Mouse (Mus musculus) cerebellum, adult (tissue): Measurements from ENCODE around the gene Hist1h2ae.
"Not testable (repeated sequence)": the region's sequence is repeated elsewhere in the genome, so short reads cannot be mapped to it uniquely, and the experiment has no call there.

Source experiments
- ATAC-seq: cut with Nextera tagmentation; 2 replicates; pipeline ENCODE4 v1.9.2; 2017; ENCODE audit warnings: mild to moderate bottlenecking, moderate library complexity, mixed read lengths; ENCODE audit not compliant: insufficient number of reproducible peaks, low FRiP score, low TSS enrichment

Hist1h2ae gene

DNA sequence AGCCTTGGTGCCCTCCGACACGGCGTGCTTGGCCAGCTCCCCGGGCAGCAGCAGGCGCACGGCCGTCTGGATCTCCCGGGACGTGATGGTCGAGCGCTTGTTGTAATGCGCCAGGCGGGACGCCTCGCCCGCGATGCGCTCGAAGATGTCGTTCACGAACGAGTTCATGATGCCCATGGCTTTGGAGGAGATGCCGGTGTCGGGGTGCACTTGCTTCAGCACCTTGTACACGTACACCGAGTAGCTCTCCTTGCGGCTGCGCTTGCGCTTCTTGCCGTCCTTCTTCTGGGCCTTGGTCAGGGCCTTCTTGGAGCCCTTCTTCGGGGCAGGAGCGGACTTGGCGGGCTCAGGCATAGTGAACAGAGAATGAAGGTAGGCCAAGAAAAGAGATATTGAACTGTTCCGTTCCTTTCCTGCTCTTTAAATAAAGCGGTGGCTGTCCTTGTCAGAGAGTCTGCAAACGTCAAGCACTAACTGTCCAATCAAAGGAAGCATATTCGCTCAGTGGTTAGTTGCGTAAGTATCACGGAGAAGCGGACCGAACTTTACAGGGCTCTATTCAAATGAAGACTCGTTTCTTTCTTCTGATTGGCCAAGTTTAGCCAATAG, 27.9 kb downstream of the Hist1h2ae start, which contains the start of gene Hist1h2bh:
Gene Hist1h2bh, minus strand, starts transcription at position 394 of the 609 bp plus-strand sequence.
- peak; percentile 93 for ATAC-seq

- ATAC-seq, result not testable (repeated sequence)
These were observed 28.6 kb downstream of the Hist1h2ae start for GRCm38 (mm10) chr13:23542225-23542980.

- ATAC-seq, result no peak
These were observed 29.5 kb downstream of the Hist1h2ae start for GRCm38 (mm10) chr13:23541497-23541896.

GRCm38 (mm10) chr13:23539821-23540220, 31.2 kb downstream of the Hist1h2ae start:
- ATAC-seq, result not testable (repeated sequence)

- no peak for ATAC-seq
These were observed 32.8 kb downstream of the Hist1h2ae start for GRCm38 (mm10) chr13:23538249-23538648.

DNA sequence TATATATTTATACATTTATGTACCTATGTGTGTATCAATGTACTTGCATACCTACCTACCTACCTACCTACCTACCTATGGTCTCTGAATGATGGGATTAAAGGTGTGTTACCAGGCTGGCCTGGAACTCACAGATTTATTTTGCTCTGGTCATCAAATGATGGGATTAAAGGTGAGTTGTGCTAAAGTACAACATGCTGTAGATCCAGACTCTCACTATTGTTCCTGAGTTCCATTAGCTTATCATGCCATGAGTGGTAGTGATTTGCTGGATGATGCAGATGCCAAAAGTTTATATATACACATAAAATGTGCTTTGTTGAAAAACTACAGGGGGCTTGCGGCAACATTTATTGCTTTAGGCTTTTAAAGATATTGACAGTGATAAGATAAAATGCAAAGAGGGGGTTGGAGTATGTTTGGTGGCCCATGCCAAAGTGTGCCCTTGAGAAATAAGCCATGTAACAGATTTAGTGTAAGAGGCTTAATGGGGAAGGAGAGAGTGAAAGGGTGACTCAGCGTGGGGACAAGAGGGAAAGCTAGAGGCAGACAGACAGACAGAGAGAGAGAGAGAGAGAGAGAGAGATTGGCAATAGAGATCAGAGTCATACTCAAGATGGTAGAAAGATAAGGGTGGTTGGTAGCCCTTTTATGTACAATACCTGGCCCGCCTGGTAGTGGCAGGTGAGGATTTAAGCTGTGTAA, 33.9 kb downstream of the Hist1h2ae start:
- ATAC-seq, result no peak

- ATAC-seq, result no peak
These were observed 34.8 kb downstream of the Hist1h2ae start for GRCm38 (mm10) chr13:23536076-23536822.

- ATAC-seq, result peak; percentile 87
These were observed 35.6 kb downstream of the Hist1h2ae start, which contains the start of gene Hist1h3g for GRCm38 (mm10) chr13:23535137-23536075. TSS of gene Hist1h3g (plus strand) at chr13:23535422.

GRCm38 (mm10) chr13:23534368-23535131, 36.5 kb downstream of the Hist1h2ae start:
- no peak for ATAC-seq

DNA sequence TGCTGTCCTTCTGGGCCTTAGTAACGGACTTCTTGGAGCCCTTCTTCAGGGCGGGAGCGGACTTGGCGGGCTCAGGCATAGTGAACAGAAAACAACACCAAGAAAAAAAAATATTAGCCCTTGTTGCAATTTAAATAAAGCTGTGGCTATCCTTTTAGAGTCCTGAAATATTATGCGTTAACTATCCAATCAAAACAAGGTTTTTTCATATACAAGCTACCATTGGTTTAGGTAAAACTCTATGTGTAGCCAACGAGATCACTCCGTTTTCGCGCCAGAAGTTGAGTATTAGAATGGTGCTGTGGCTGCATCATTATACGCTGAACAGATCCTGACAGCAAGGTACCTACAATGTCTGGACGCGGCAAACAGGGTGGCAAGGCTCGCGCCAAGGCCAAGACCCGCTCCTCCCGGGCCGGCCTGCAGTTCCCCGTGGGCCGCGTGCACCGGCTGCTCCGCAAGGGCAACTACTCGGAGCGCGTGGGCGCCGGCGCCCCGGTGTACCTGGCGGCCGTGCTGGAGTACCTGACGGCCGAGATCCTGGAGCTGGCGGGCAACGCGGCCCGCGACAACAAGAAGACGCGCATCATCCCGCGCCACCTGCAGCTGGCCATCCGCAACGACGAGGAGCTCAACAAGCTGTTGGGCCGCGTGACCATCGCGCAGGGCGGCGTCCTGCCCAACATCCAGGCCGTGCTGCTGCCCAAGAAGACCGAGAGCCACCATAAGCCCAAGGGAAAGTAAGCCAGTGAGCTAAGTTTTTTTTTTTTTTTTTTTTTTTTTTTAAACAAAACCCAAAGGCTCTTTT, 37.3 kb downstream of the Hist1h2ae start, which contains the start of gene Hist1h2af:
Gene Hist1h2af, plus strand, starts transcription at position 347 of the 808 bp plus-strand sequence.
- peak; percentile 73 for ATAC-seq

- no peak for ATAC-seq
These were observed 38.6 kb downstream of the Hist1h2ae start for GRCm38 (mm10) chr13:23532262-23533075.

DNA sequence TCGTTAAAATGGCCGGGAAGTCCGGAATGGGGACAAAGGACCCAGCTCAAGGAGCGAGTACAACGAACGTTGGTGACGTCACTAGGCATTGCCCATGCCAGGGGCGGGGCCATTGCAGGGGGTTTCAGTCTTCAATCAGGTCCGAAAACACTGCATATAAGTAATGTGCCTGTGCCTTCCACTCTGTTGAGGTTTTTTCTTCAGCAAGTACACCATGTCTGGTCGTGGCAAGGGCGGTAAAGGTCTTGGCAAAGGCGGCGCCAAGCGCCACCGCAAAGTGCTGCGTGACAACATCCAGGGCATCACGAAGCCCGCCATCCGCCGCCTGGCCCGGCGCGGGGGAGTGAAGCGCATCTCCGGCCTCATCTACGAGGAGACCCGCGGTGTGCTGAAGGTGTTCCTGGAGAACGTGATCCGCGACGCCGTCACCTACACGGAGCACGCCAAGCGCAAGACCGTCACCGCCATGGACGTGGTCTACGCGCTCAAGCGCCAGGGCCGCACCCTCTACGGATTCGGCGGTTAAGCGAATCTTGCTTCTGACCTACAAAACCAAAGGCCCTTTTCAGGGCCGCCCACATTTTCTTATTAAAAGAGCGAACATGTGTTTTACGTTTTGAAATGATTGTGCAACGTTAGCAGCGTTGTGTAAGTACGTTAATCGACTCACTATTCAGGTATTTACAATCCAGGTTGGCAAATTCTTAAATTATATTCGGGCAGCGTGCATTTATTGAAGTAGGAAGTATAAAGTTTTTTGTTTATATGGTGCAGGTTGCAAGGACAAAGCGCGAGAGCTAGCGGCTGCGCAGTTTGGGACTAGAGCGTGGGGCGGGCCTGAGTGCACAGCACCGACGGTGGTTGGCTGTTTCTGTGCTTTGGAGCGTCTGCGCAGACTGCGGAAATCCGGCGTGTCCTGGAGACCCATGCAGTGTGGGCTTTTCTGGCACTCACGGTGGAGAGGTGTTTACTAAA, 39.8 kb downstream of the Hist1h2ae start, which contains the start of gene Hist1h4h:
Gene Hist1h4h, plus strand, starts transcription at position 150 of the 975 bp plus-strand sequence.
- ATAC-seq, result peak; percentile 83

GRCm38 (mm10) chr13:23530181-23530900, 40.7 kb downstream of the Hist1h2ae start:
- ATAC-seq, result no peak

DNA sequence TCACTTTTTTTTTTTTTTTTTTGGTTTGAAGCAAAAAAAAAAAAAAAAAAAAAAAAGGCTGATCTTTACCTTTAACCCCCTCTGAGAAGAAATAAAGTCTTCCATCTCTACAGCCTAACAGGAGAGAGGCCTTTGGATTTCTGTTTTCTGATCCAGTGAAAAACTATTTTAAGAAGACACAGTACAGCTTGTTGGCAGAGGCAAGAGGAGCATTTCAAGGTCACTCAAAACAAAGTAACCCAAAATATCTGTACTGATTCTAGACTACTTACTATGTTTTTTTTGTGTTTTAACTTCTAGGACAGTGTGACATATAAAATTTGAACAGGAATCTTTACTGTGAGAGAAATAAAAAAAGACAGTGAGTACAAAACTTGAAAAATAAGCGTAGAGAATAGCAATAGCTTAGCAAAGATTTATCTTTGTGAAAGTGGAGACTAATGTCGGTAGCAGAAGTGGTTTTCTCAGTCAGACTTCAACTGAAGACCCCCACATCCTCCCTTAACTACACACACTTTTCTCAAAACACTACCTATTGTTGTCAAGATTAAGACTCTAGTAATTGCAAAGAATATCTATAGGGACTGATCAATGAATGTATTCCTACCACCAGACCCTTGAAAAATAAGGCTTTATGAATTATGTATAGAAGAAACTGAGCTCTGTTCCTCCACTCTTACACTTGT, 41.4 kb downstream of the Hist1h2ae start:
- ATAC-seq, result no peak
